Mouse (Mus musculus) olfactory bulb, adult 2 months (tissue): ENCODE data around the gene Mpig6b.

Experiments
- CTCF ChIP-seq: fragments of 200-500 bp; IDR thresholded peaks from 2 replicates; pipeline ENCODE4 v1.5.1; 2012; ENCODE audit warnings: low read depth, mild to moderate bottlenecking, low read length, moderate library complexity; ENCODE audit not compliant: insufficient read depth
- POLR2A ChIP-seq: fragments of 200-500 bp; IDR thresholded peaks from 2 replicates; pipeline ENCODE4 v1.6.1; 2012; ENCODE audit warnings: mild to moderate bottlenecking, low read depth, low read length, moderate library complexity; ENCODE audit not compliant: insufficient read depth

DNA sequence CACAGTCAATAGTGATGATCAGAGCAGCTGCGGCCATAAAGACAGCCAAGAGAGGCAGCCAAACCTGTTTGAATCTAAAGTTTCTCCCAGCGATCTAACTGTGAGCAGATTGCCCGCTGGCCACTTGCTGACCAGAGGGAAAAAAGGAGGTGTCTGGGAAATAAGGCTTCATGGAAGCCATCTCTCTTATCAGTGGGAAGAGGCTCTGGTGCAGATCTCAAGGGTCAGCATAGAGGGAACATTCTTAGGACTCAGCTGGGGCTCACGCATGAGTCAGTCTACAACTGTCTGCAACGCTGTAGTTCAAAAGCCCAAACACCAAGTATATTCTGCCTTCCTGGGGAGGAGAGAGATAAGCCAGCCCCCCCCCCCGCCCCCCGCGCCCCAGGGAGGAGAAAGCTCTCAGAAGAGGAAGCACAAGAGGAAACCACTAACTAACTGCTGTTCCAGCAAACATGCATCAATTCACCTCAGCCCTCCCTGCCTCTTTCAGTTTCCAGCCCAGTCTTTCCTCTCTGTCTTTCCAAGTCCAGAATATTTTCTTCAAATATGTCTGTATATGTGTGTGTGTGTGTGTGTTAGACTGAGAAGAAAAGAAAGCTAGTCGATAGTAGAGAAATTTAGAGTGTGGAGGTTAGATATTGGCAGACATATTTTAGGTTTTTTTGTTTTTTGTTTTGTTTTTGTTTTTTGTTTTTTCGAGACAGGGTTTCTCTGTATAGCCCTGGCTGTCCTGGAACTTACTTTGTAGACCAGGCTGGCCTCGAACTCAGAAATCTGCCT is 17.6 kb downstream of the Mpig6b start:
- TF ChIP-seq CTCF, result no peak
- no peak for TF ChIP-seq POLR2A
